Mouse (Mus musculus) intestine, embryonic 16.5 days (tissue): ENCODE data around the gene Col4a2. TPM values are rescaled to one million over a fixed set of nuclear protein-coding genes. Genes with fewer than 3 reads are reported as not detected.

Source experiments
- ATAC-seq: fragments of 200-750 bp; cut with Nextera tagmentation; 2 replicates; pipeline ENCODE4 v1.8.0; 2017; ENCODE audit warnings: moderate TSS enrichment, moderate library complexity
- H3K27ac ChIP-seq: fragments of 300-500 bp; sonication (generic); 2 replicates; pipeline ENCODE4 v1.5.1; 2014; ENCODE audit warnings: mild to moderate bottlenecking, low read length
- H3K27me3 ChIP-seq: fragments of 300-500 bp; sonication (generic); replicated peaks from 2 replicates; pipeline ENCODE4 v1.6.1; 2014; ENCODE audit warnings: low read length, control low read depth, mixed read lengths; ENCODE audit not compliant: control insufficient read depth, insufficient read depth
- H3K36me3 ChIP-seq: fragments of 300-500 bp; sonication (generic); 2 replicates; pipeline ENCODE4 v1.6.1; 2014; ENCODE audit warnings: low read length, control low read depth; ENCODE audit not compliant: control insufficient read depth, insufficient read depth
- H3K4me1 ChIP-seq: fragments of 300-500 bp; sonication (generic); 2 replicates; pipeline ENCODE4 v1.6.1; 2014; ENCODE audit warnings: low read length, control low read depth, mixed read lengths; ENCODE audit not compliant: control insufficient read depth, insufficient read depth
- H3K4me2 ChIP-seq: fragments of 300-500 bp; sonication (generic); 2 replicates; pipeline ENCODE4 v1.6.1; 2014; ENCODE audit warnings: low read depth, low read length, control low read depth
- H3K4me3 ChIP-seq: fragments of 300-500 bp; sonication (generic); 2 replicates; pipeline ENCODE4 v1.5.1; 2014; ENCODE audit warnings: mild to moderate bottlenecking, low read length
- H3K9ac ChIP-seq: fragments of 300-500 bp; sonication (generic); 2 replicates; pipeline ENCODE4 v1.6.1; 2014; ENCODE audit warnings: low read depth, low read length
- H3K9me3 ChIP-seq: fragments of 300-500 bp; sonication (generic); 2 replicates; pipeline ENCODE4 v1.6.1; 2016; ENCODE audit warnings: low read length, control low read depth; ENCODE audit not compliant: control insufficient read depth
- WGBS: fragments of 180-500 bp; shearing (Covaris S2); extraction: QIAGEN DNeasy Blood & Tissue Kit; methylation state at CpG from one replicate; pipeline ENCODE4 v1.1.7; 2014; 5-methylcytosine and 5-hydroxymethylcytosine counted together
- polyA plus RNA-seq: library from polyadenylated mRNA; unstranded; fragments of >200 nt; fragmentation: Nextera tagmentation; extraction: Ambion mirVana; gene quantifications from 2 replicates; pipeline ENCODE4 v1.2.1, GENCODE M21; 2015

The Col4a2 gene
- polyA plus RNA-seq, 1 experiment from 2014 or later, result 39.1 TPM

- ATAC-seq, result peak; percentile 68
- no peaks in the 10 kb centered on the region for H3K9me3 ChIP-seq
- peaks cover 13% of the 10 kb centered on the region for H3K36me3 ChIP-seq
- H3K4me3 ChIP-seq, result no peak overlapping the region
- H3K9ac ChIP-seq, result no peak overlapping the region
- no peak overlapping the region for H3K4me2 ChIP-seq
- no peaks in the 10 kb centered on the region for H3K27me3 ChIP-seq
- 13% methylated on average over 2 of the region's 2 CpGs for WGBS
- no peaks in the 10 kb centered on the region for H3K4me1 ChIP-seq
- H3K27ac ChIP-seq, result no peak overlapping the region
These were observed 107.0 kb downstream of the Col4a2 start for GRCm38 (mm10) chr8:11419645-11420044.

GRCm38 (mm10) chr8:11421105-11421504, 108.5 kb downstream of the Col4a2 start:
- ATAC-seq, result no peak

GRCm38 (mm10) chr8:11421968-11422367, 109.4 kb downstream of the Col4a2 start:
- H3K4me2 ChIP-seq, result no peak overlapping the region
- no peak overlapping the region for H3K9ac ChIP-seq
- no peaks in the 10 kb centered on the region for H3K9me3 ChIP-seq
- no peaks in the 10 kb centered on the region for H3K4me1 ChIP-seq
- no peak for ATAC-seq
- peaks cover 4% of the 10 kb centered on the region for H3K36me3 ChIP-seq
- no peak overlapping the region for H3K27ac ChIP-seq
- H3K4me3 ChIP-seq, result no peak overlapping the region
- H3K27me3 ChIP-seq, result no peaks in the 10 kb centered on the region
- WGBS, result 80% methylated on average over 6 of the region's 6 CpGs

More at GRCm38 (mm10) chr8:11421105-11421504, 108.5 kb downstream of the Col4a2 start:
- Histone ChIP-seq H3K36me3 (peaks cover 9% of the 10 kb centered on the region), H3K27ac (no peak overlapping the region), H3K27me3 (no peaks in the 10 kb centered on the region), H3K4me3 (no peak overlapping the region), H3K9me3 (no peaks in the 10 kb centered on the region), H3K4me1 (no peaks in the 10 kb centered on the region), H3K4me2 (no peak overlapping the region), H3K9ac (no peak overlapping the region)
- WGBS, result 61% methylated on average over 14 of the region's 14 CpGs

- H3K36me3 ChIP-seq, result peaks cover 4% of the 10 kb centered on the region
- no peaks in the 10 kb centered on the region for H3K27me3 ChIP-seq
- H3K9ac ChIP-seq, result no peak overlapping the region
- ATAC-seq, result no peak
- no peak overlapping the region for H3K27ac ChIP-seq
- no peak overlapping the region for H3K4me3 ChIP-seq
- H3K9me3 ChIP-seq, result no peaks in the 10 kb centered on the region
- H3K4me2 ChIP-seq, result no peak overlapping the region
- WGBS, result 70% methylated on average over 7 of the region's 7 CpGs
- H3K4me1 ChIP-seq, result no peaks in the 10 kb centered on the region
These were observed 110.5 kb downstream of the Col4a2 start for GRCm38 (mm10) chr8:11423091-11423490.

GRCm38 (mm10) chr8:11430688-11431087, 118.1 kb downstream of the Col4a2 start:
- H3K9ac ChIP-seq, result no peak overlapping the region
- no peaks in the 10 kb centered on the region for H3K9me3 ChIP-seq
- WGBS, result 63% methylated on average over 5 of the region's 5 CpGs
- no peak overlapping the region for H3K4me2 ChIP-seq
- H3K36me3 ChIP-seq, result peaks cover 3% of the 10 kb centered on the region
- no peak overlapping the region for H3K27ac ChIP-seq
- no peaks in the 10 kb centered on the region for H3K4me1 ChIP-seq
- no peak overlapping the region for H3K4me3 ChIP-seq
- no peaks in the 10 kb centered on the region for H3K27me3 ChIP-seq
- no peak for ATAC-seq

GRCm38 (mm10) chr8:11437862-11438261, 125.3 kb downstream of the Col4a2 start:
- H3K27ac ChIP-seq, result no peak overlapping the region
- 59% methylated on average over 12 of the region's 12 CpGs for WGBS
- no peaks in the 10 kb centered on the region for H3K27me3 ChIP-seq
- no peaks in the 10 kb centered on the region for H3K9me3 ChIP-seq
- no peak overlapping the region for H3K9ac ChIP-seq
- peaks cover 5% of the 10 kb centered on the region for H3K36me3 ChIP-seq
- H3K4me1 ChIP-seq, result no peaks in the 10 kb centered on the region
- no peak for ATAC-seq
- no peak overlapping the region for H3K4me3 ChIP-seq
- H3K4me2 ChIP-seq, result no peak overlapping the region

- H3K27ac ChIP-seq, result no peak overlapping the region
- no peaks in the 10 kb centered on the region for H3K9me3 ChIP-seq
- no peaks in the 10 kb centered on the region for H3K4me1 ChIP-seq
- no peaks in the 10 kb centered on the region for H3K27me3 ChIP-seq
- no peak overlapping the region for H3K4me2 ChIP-seq
- H3K9ac ChIP-seq, result no peak overlapping the region
- no peak for ATAC-seq
- no peak overlapping the region for H3K4me3 ChIP-seq
- WGBS, result 95% methylated on average over 6 of the region's 6 CpGs
- H3K36me3 ChIP-seq, result no peaks in the 10 kb centered on the region; the same call in 1 of the 2 replicates
These were observed 128.7 kb downstream of the Col4a2 start for GRCm38 (mm10) chr8:11441291-11441690.

GRCm38 (mm10) chr8:11443611-11444010, 131.0 kb downstream of the Col4a2 start:
- Histone ChIP-seq H3K4me3 (no peak overlapping the region), H3K36me3 (no peaks in the 10 kb centered on the region; the same call in 1 of the 2 replicates), H3K4me2 (no peak overlapping the region), H3K9me3 (no peaks in the 10 kb centered on the region), H3K27ac (no peak overlapping the region), H3K4me1 (no peaks in the 10 kb centered on the region), H3K27me3 (no peaks in the 10 kb centered on the region), H3K9ac (no peak overlapping the region)
- no peak for ATAC-seq
- 83% methylated on average over 9 of the region's 9 CpGs for WGBS

GRCm38 (mm10) chr8:11444216-11444615, 131.6 kb downstream of the Col4a2 start:
- Histone ChIP-seq H3K27ac (no peak overlapping the region), H3K4me2 (no peak overlapping the region), H3K4me3 (no peak overlapping the region), H3K9me3 (no peaks in the 10 kb centered on the region), H3K36me3 (no peaks in the 10 kb centered on the region; the same call in 1 of the 2 replicates), H3K4me1 (no peaks in the 10 kb centered on the region), H3K9ac (no peak overlapping the region), H3K27me3 (no peaks in the 10 kb centered on the region)
- WGBS, result 92% methylated on average over 7 of the region's 7 CpGs
- no peak for ATAC-seq

GRCm38 (mm10) chr8:11445790-11446189, 133.2 kb downstream of the Col4a2 start:
- Histone ChIP-seq H3K9ac (no peak overlapping the region), H3K9me3 (no peaks in the 10 kb centered on the region), H3K4me1 (peaks cover 7% of the 10 kb centered on the region; the same call in 1 of the 2 replicates), H3K27me3 (no peaks in the 10 kb centered on the region), H3K27ac (no peak overlapping the region), H3K4me2 (no peak overlapping the region), H3K36me3 (no peaks in the 10 kb centered on the region; the same call in 1 of the 2 replicates), H3K4me3 (no peak overlapping the region)
- WGBS, result 94% methylated on average over 13 of the region's 13 CpGs
- no peak for ATAC-seq
